Mouse (Mus musculus) liver, embryonic 14.5 days (tissue): ENCODE measurements around the gene Cipc.

ENCODE experiments used
- CTCF ChIP-seq: IDR thresholded peaks from 2 replicates; pipeline ENCODE4 v1.5.1; 2016; ENCODE audit warnings: antibody characterized with exemption, low read depth, control low read depth
- EP300 ChIP-seq: IDR thresholded peaks from 2 replicates; pipeline ENCODE4 v1.6.1; 2016; ENCODE audit warnings: antibody characterized with exemption, low read depth

GRCm38 (mm10) chr12:86912335-86913093 is 34.3 kb upstream of the Cipc start:
- TF ChIP-seq CTCF (no peak), EP300 (no peak)
